Mouse (Mus musculus) layer of hippocampus, postnatal 36 days (tissue): Measurements from ENCODE around the gene Hspa12a. TPM values are rescaled to one million over a fixed set of nuclear protein-coding genes. Genes with fewer than 3 reads are reported as not detected.

ENCODE experiments used
- DNase-seq, 2 experiments: peaks; one replicate each; pipeline ENCODE4 v3.0.0; 2022
- microRNA-seq, 2 experiments: library from miRNA; unstranded; fragments of <30 nt; microRNA quantifications; one replicate each; pipeline ENCODE4 v1.2.0; 2021
- total RNA-seq, 2 experiments: library from RNA; stranded (reverse); gene quantifications; 2 replicates each; pipeline ENCODE4 v1.2.3; 2021

Hspa12a gene
- total RNA-seq, 2 experiments from 2014 or later = 231 to 244 TPM

DNA sequence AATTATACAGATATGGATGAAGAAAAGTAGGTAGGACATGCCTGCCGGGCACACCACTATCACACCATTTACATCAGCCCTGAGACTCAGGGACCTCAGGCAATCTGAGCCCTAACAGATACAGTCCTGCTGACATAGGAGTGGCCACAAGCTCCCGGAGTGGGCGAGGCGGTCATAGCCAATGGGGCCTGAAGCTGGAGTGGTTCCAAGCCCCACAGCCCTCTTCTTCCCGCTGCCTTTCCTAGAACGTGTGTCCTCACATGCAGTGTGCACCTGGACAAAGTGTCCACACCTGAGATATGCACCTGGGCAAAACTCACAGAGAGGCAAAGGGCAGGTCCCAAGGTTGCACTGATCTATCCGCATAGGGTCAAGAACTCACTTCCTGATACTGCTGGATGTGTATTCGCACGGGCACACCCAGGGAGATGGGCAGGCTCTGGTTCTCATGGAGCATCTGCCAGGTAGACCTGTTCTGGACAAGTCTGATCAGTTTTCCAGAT is 195.9 kb downstream of the Hspa12a start:
- no peak for DNase-seq

Small RNA genes within 50 kb of the gene (microRNA-seq; reads per million reads assigned to microRNA genes)
- 31.1 to 40.8 reads per million in 2 experiments for gene Mir3086

Other genes starting within 250 kb of the Hspa12a start
- not detected for gene Pnliprp1, start 214.8 kb downstream of the Hspa12a start, total RNA-seq
- under 1 TPM; 0.22 to 0.33 TPM for gene Pnliprp2, start 183.9 kb downstream of the Hspa12a start, total RNA-seq
- gene 1700019N19Rik, start 149.2 kb downstream of the Hspa12a start, total RNA-seq = under 1 TPM; 0.37 to 0.53 TPM
- gene Eno4, start 229 bp downstream of the Hspa12a start, total RNA-seq = 1 to 10 TPM; 1.6 to 1.7 TPM
- 10 to 100 TPM; 18.8 to 20.3 TPM for gene Shtn1, start 132.4 kb upstream of the Hspa12a start, total RNA-seq
- gene Vax1, start 226.4 kb upstream of the Hspa12a start, total RNA-seq = 1 to 10 TPM; 1.1 to 2.1 TPM